Mouse (Mus musculus) lung, embryonic 14.5 days (tissue): Measurements from ENCODE around the gene Lep. TPM values are rescaled to one million over a fixed set of nuclear protein-coding genes. Genes with fewer than 3 reads are reported as not detected.

Source experiments
- ATAC-seq: fragments of 200-750 bp; cut with Nextera tagmentation; 2 replicates; pipeline ENCODE4 v1.8.0; 2017; ENCODE audit warnings: mild to moderate bottlenecking, moderate TSS enrichment, moderate library complexity; ENCODE audit not compliant: insufficient read depth
- DNase-seq: peaks from one replicate; pipeline ENCODE4 v3.0.0-alpha.2; 2015
- H3K27ac ChIP-seq: fragments of 300-500 bp; sonication (generic); 2 replicates; pipeline ENCODE4 v1.5.1; 2014; ENCODE audit warnings: low read depth, mild to moderate bottlenecking, moderate library complexity
- H3K27me3 ChIP-seq: fragments of 300-500 bp; sonication (generic); 2 replicates; pipeline ENCODE4 v1.6.1; 2014; ENCODE audit warnings: low read length, control low read depth; ENCODE audit not compliant: insufficient read depth
- H3K36me3 ChIP-seq: fragments of 300-500 bp; sonication (generic); 2 replicates; pipeline ENCODE4 v1.6.1; 2014; ENCODE audit warnings: control low read depth; ENCODE audit not compliant: insufficient read depth
- H3K4me1 ChIP-seq: fragments of 300-500 bp; sonication (generic); 2 replicates; pipeline ENCODE4 v1.6.1; 2014; ENCODE audit warnings: antibody characterized with exemption, control low read depth; ENCODE audit not compliant: insufficient read depth
- H3K4me2 ChIP-seq: fragments of 300-500 bp; sonication (generic); 2 replicates; pipeline ENCODE4 v1.6.1; 2014; ENCODE audit warnings: mild to moderate bottlenecking
- H3K4me3 ChIP-seq: fragments of 300-500 bp; sonication (generic); 2 replicates; pipeline ENCODE4 v1.5.1; 2014; ENCODE audit warnings: low read depth, low read length
- H3K9ac ChIP-seq: fragments of 300-500 bp; sonication (generic); 2 replicates; pipeline ENCODE4 v1.6.1; 2014
- H3K9me3 ChIP-seq: fragments of 300-500 bp; sonication (generic); 2 replicates; pipeline ENCODE4 v1.6.1; 2016; ENCODE audit warnings: low read depth, low read length, control low read depth
- CTCF ChIP-seq: IDR thresholded peaks from 2 replicates; pipeline ENCODE4 v1.5.1; 2016; ENCODE audit warnings: antibody characterized with exemption, low read depth
- WGBS: fragments of 180-500 bp; shearing (Covaris S2); extraction: QIAGEN DNeasy Blood & Tissue Kit; methylation state at CpG from one replicate; pipeline ENCODE4 v1.1.7; 2014; 5-methylcytosine and 5-hydroxymethylcytosine counted together
- polyA plus RNA-seq: library from polyadenylated mRNA; unstranded; fragments of >200 nt; fragmentation: Nextera tagmentation; extraction: Ambion mirVana; gene quantifications from 2 replicates; pipeline ENCODE4 v1.2.1, GENCODE M21; 2014

Lep gene
- polyA plus RNA-seq, 1 experiment from 2014 or later: not detected

DNA sequence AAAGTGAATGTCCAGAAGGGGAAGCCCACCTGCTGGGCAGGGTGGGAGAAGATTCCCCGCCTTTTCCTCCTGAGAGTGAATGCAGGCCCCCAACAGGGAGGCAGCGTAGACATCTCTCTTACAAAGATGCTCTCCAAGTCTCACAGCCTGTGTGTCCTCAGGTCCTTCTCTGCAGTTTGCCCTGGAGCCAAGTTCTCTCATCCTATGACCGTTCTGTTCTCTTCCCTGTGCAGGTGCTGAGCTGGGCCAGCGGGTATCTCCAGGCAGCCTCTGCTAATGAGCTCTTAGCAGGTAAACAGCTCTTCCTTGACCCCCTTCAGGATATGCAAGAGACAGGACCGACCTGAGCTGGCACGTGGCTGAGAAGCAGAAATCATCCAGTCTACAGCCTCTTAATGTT is 38.5 kb upstream of the Lep start:
- H3K9me3 ChIP-seq: no peaks in the 10 kb centered on the region
- no peaks in the 10 kb centered on the region for H3K4me1 ChIP-seq
- H3K27me3 ChIP-seq: 0 out of 2 replicates have a peak, but pooled peaks cover 8% of the 10 kb centered on the region
- no peak overlapping the region for H3K4me3 ChIP-seq
- H3K36me3 ChIP-seq: no peaks in the 10 kb centered on the region
- no peak for ATAC-seq
- TF ChIP-seq CTCF: no peak
- H3K9ac ChIP-seq: no peak overlapping the region
- no peak overlapping the region for H3K27ac ChIP-seq
- WGBS: 36% methylated on average over 6 of the region's 6 CpGs
- no peak overlapping the region for H3K4me2 ChIP-seq
- DNase-seq: no peak

DNA sequence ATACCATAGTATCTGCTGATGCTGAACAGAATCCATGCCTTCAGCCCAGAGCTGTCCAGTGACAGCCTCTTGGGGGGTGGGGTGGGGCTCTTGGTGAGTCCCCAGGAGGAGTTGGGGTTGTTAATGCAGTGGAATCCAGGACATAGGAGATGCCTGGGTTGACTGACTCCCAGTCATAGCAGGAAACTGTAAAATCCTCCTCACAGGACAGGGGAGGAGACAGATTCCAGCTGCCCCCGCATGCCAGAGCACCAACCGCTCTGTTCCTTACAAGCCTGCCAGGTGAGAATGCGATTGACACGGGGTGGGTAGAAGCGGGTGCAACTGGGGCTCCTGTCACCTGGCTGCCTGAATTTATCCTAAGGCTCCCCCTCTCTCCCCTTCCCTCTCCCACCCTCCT is 37.9 kb upstream of the Lep start:
- Histone ChIP-seq H3K4me3 (no peak overlapping the region), H3K27ac (no peak overlapping the region), H3K9me3 (no peaks in the 10 kb centered on the region), H3K4me2 (no peak overlapping the region), H3K9ac (no peak overlapping the region), H3K36me3 (no peaks in the 10 kb centered on the region), H3K27me3 (0 out of 2 replicates have a peak, but pooled peaks cover 8% of the 10 kb centered on the region), H3K4me1 (no peaks in the 10 kb centered on the region)
- TF ChIP-seq CTCF: no peak
- DNase-seq (no peak), ATAC-seq (no peak)
- WGBS: 44% methylated on average over 5 of the region's 5 CpGs

- Histone ChIP-seq H3K36me3 (no peaks in the 10 kb centered on the region), H3K27ac (no peak overlapping the region), H3K27me3 (0 out of 2 replicates have a peak, but pooled peaks cover 8% of the 10 kb centered on the region), H3K4me1 (no peaks in the 10 kb centered on the region), H3K9me3 (no peaks in the 10 kb centered on the region), H3K4me2 (no peak overlapping the region), H3K4me3 (no peak overlapping the region), H3K9ac (no peak overlapping the region)
- ATAC-seq (peak; percentile 6; the same call in 1 of the 2 replicates), DNase-seq (peak; percentile 83)
- 30% methylated on average over 18 of the region's 18 CpGs for WGBS
- TF ChIP-seq CTCF: peak; percentile 75
Measured at GRCm38 (mm10) chr6:29023206-29023967, 36.6 kb upstream of the Lep start.

DNA sequence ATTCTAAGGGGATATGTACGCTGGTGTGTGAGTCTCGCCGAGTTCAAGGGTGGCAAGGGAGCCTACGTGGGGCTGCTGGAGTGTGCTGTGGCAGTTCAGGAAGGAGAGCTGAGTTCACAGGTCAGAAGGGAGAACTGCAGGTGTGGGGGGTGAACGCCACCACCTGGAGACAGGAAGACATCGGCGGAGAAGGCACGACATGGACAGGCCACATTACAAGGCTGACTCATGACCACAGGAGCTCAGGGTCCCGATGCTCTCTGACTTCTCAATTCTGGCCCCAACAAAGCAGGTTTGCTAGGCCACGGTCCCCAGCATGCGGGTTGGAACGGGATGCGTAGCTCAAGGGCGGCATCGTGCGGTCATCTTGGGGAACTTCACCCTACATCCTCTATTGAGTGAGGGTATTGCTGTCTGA is 36.0 kb upstream of the Lep start:
- Histone ChIP-seq H3K4me1 (no peaks in the 10 kb centered on the region), H3K4me2 (peak overlapping the region; percentile 8; the same call in 1 of the 2 replicates), H3K9me3 (no peaks in the 10 kb centered on the region), H3K4me3 (no peak overlapping the region), H3K9ac (no peak overlapping the region), H3K36me3 (no peaks in the 10 kb centered on the region), H3K27me3 (0 out of 2 replicates have a peak, but pooled peaks cover 8% of the 10 kb centered on the region), H3K27ac (no peak overlapping the region)
- 10% methylated on average over 16 of the region's 16 CpGs for WGBS
- ATAC-seq (peak; percentile 76), DNase-seq (peak; percentile 87)
- TF ChIP-seq CTCF: peak; percentile 99

DNA sequence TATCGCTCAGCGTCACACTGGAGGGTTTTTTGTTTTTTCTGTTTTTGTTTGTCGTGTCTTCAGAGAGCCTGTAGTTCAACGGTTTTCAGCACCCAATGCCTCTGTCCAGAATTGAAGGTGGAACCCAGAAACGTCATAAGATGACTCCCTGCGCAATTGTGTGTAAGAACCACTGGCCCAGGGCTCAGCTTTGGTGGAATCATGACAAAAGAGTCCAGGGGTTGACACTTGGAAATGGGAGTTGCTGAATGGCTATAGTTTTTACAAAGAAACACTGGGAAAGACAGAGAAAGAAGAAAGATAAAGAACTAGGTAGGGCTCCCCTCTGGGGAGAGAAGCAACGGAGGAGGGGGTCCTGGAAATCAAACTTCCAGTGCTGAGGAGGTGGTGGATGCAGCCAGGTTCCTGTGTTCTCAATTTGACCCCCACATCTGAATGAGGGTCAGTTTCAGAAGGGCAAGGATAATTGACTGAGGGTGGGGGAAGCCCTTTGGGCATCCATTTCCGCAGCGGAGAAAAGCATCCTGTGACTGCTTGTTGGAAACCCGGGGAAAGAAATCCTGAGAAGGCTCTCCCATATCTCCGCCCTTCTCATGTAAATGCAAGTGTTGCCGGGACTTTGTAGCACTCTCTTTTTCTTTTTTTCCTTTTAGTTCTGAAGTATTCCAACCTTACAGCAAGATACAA is 34.1 kb upstream of the Lep start:
- TF ChIP-seq CTCF: no peak
- no peak overlapping the region for H3K4me3 ChIP-seq
- 0 out of 2 replicates have a peak, but pooled peaks cover 8% of the 10 kb centered on the region for H3K27me3 ChIP-seq
- H3K4me1 ChIP-seq: no peaks in the 10 kb centered on the region
- H3K4me2 ChIP-seq: no peak overlapping the region
- WGBS: 39% methylated on average over 12 of the region's 12 CpGs
- no peaks in the 10 kb centered on the region for H3K9me3 ChIP-seq
- ATAC-seq: no peak
- DNase-seq: no peak
- no peak overlapping the region for H3K9ac ChIP-seq
- no peak overlapping the region for H3K27ac ChIP-seq
- no peaks in the 10 kb centered on the region for H3K36me3 ChIP-seq

GRCm38 (mm10) chr6:29026766-29027165 is 33.3 kb upstream of the Lep start:
- Histone ChIP-seq H3K27ac (no peak overlapping the region), H3K27me3 (0 out of 2 replicates have a peak, but pooled peaks cover 6% of the 10 kb centered on the region)
- no peak for ATAC-seq

DNA sequence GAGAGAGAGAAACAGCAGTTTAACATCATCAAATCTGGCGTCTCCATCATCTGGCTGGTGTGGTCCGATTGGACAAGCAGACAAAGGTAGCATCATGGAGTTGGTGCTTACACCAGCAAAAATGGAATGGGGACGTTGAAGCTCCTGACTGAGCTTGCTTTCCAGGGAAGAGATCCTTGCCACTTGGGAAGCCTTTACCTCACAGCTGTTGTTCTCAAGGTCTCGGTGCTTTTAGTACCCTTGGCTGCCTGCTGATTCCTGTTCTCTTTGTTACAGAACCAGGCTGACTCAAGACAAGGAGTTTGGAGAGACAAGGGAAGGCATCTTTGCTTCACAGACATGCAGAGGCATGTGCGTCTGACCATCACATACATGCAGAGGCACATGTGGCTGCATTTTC is 31.9 kb upstream of the Lep start:
- Histone ChIP-seq H3K4me2 (no peak overlapping the region), H3K4me1 (no peaks in the 10 kb centered on the region), H3K9me3 (no peaks in the 10 kb centered on the region), H3K27me3 (0 out of 2 replicates have a peak, but pooled peaks cover 6% of the 10 kb centered on the region), H3K4me3 (no peak overlapping the region), H3K36me3 (no peaks in the 10 kb centered on the region), H3K27ac (no peak overlapping the region), H3K9ac (no peak overlapping the region)
- TF ChIP-seq CTCF: no peak
- DNase-seq: no peak
- 58% methylated on average over 5 of the region's 5 CpGs for WGBS
- no peak for ATAC-seq

More at GRCm38 (mm10) chr6:29026766-29027165, 33.3 kb upstream of the Lep start:
- TF ChIP-seq CTCF: no peak
- DNase-seq: no peak
- 50% methylated on average over 6 of the region's 6 CpGs for WGBS
- H3K4me3 ChIP-seq: no peak overlapping the region
- H3K9ac ChIP-seq: no peak overlapping the region
- no peaks in the 10 kb centered on the region for H3K36me3 ChIP-seq
- no peaks in the 10 kb centered on the region for H3K4me1 ChIP-seq
- H3K4me2 ChIP-seq: no peak overlapping the region
- no peaks in the 10 kb centered on the region for H3K9me3 ChIP-seq
